Comparison of ENCODE assay signal across 9 mouse cellular contexts in genomic region chr1:170709481-170709880, GRCm38 (mm10).
DNase-seq lines count a peak whose midpoint lies in the region; ATAC-seq and TF ChIP-seq lines count a peak whose summit lies in the region.
"Had no signal": no experiment of that assay in that cellular context is flagged by ENCODE, and none has a peak within 500 bp of the region (broad histone marks: within the 10 kb centered on the region; RNA-seq: fewer than 3 reads in every experiment).

No protein-coding gene starts in this region.

- H3K4me2 ChIP-seq in heart, embryonic 11.5 days, result no peak overlapping the region
- H3K4me2 ChIP-seq in liver, postnatal 0 days (ENCODE audit: low read depth, low read length), result peak overlapping the region; percentile 45; the same call in 1 of the 2 replicates
- H3K4me2 ChIP-seq in midbrain, embryonic 13.5 days (replicated peaks), result no peak overlapping the region
- no peak overlapping the region for H3K4me2 ChIP-seq in midbrain, postnatal 0 days (ENCODE audit: low read depth, low read length, poor library complexity, severe bottlenecking)

- H3K4me3 ChIP-seq in heart, embryonic 11.5 days (ENCODE audit: low read depth, low read length), result no peak overlapping the region
- H3K4me3 ChIP-seq in MEL (ENCODE audit: control insufficient read depth in 1 of 2, insufficient read depth in 1 of 2, low read depth in 2 of 2, low read length in 2 of 2), result no peak overlapping the region
- H3K4me3 ChIP-seq in liver, postnatal 0 days (ENCODE audit: low read depth, low read length), result no peak overlapping the region
- no peak overlapping the region for H3K4me3 ChIP-seq in midbrain, embryonic 13.5 days (replicated peaks)
- no peak overlapping the region for H3K4me3 ChIP-seq in midbrain, postnatal 0 days (ENCODE audit: low read depth, low read length)

- H3K79me2 ChIP-seq in MEL (ENCODE audit: control insufficient read depth, insufficient read depth, low read length, poor library complexity), result no peaks in the 10 kb centered on the region

- H3K9ac ChIP-seq in heart, embryonic 11.5 days (ENCODE audit: low read depth, low read length), result no peak overlapping the region
- H3K9ac ChIP-seq in MEL (ENCODE audit: control insufficient read depth, low read depth, low read length, poor library complexity, severe bottlenecking), result no peak overlapping the region
- no peak overlapping the region for H3K9ac ChIP-seq in liver, postnatal 0 days (replicated peaks)
- H3K9ac ChIP-seq in midbrain, embryonic 13.5 days (replicated peaks), result no peak overlapping the region
- H3K9ac ChIP-seq in midbrain, postnatal 0 days (replicated peaks; ENCODE audit: low read length, poor library complexity, severe bottlenecking), result no peak overlapping the region

- peak; percentile 45 to 70 for TF ChIP-seq EP300 in MEL (IDR thresholded peaks at IDR 0.05; ENCODE audit: low read depth in 1 of 2, low read length in 2 of 2)
- TF ChIP-seq EP300 in liver, postnatal 0 days (IDR thresholded peaks at IDR 0.05; ENCODE audit: low read depth), result no peak; the same call in 1 of the 2 replicates

- TF ChIP-seq CTCF in MEL (IDR thresholded peaks at IDR 0.05 in 2 of 3, conservative IDR thresholded peaks at IDR 0.05 in 1 of 3; ENCODE audit: control insufficient read depth in 1 of 3, insufficient read depth in 1 of 3, low read depth in 2 of 3, low read length in 3 of 3, poor library complexity in 1 of 3, severe bottlenecking in 1 of 3), result no peak
- TF ChIP-seq CTCF in liver, postnatal 0 days (IDR thresholded peaks at IDR 0.05; ENCODE audit: low read depth), result no peak
- no peak for TF ChIP-seq CTCF in midbrain, postnatal 0 days (IDR thresholded peaks at IDR 0.05)

- H3K9me3 ChIP-seq in heart, embryonic 11.5 days (replicated peaks; ENCODE audit: control insufficient read depth, low read length), result no peaks in the 10 kb centered on the region
- H3K9me3 ChIP-seq in MEL (replicated peaks; ENCODE audit: insufficient read depth, low read length), result no peaks in the 10 kb centered on the region
- H3K9me3 ChIP-seq in liver, postnatal 0 days (ENCODE audit: low read length), result no peaks in the 10 kb centered on the region
- H3K9me3 ChIP-seq in midbrain, embryonic 13.5 days, result no peaks in the 10 kb centered on the region
- H3K9me3 ChIP-seq in midbrain, postnatal 0 days (ENCODE audit: low read length), result no peaks in the 10 kb centered on the region

- no peak for TF ChIP-seq RAD21 in MEL (IDR thresholded peaks at IDR 0.05; ENCODE audit: low read depth, low read length)

- peak; percentile 97 for DNase-seq in heart, adult 11 months
- DNase-seq in MEL (ENCODE audit: low read depth, low spot score), result peak; percentile 75
- DNase-seq in liver, postnatal 0 days, result peak; percentile 74
- DNase-seq in spleen, adult 18-20 months, result peak; percentile 72 to 78
- DNase-seq in midbrain, postnatal 0 days (ENCODE audit: low spot score), result no peak
- no peak for DNase-seq in adrenal gland, postnatal 25 days
- DNase-seq: kidney, adult 18-20 months had no signal

- no peak overlapping the region for H3K27ac ChIP-seq in heart, embryonic 11.5 days (ENCODE audit: low read depth, low read length)
- no peak overlapping the region for H3K27ac ChIP-seq in MEL (ENCODE audit: control insufficient read depth, low read depth, low read length)
- peak overlapping the region; percentile 62 for H3K27ac ChIP-seq in liver, postnatal 0 days (ENCODE audit: low read depth)
- H3K27ac ChIP-seq in midbrain, embryonic 13.5 days, result no peak overlapping the region
- H3K27ac ChIP-seq in midbrain, postnatal 0 days (ENCODE audit: low read depth, low read length), result no peak overlapping the region

- no peak for TF ChIP-seq POLR2A in MEL (IDR thresholded peaks at IDR 0.05; ENCODE audit: control insufficient read depth in 1 of 2, insufficient read depth in 1 of 2, low read depth in 1 of 2, low read length in 2 of 2, poor library complexity in 1 of 2)

- no peaks in the 10 kb centered on the region for H3K27me3 ChIP-seq in heart, embryonic 11.5 days (ENCODE audit: control insufficient read depth, insufficient read depth, low read length)
- H3K27me3 ChIP-seq in MEL (ENCODE audit: control insufficient read depth in 1 of 2, insufficient read depth in 2 of 2, low read length in 2 of 2), result no peaks in the 10 kb centered on the region
- H3K27me3 ChIP-seq in liver, postnatal 0 days (ENCODE audit: insufficient read depth, low read length), result no peaks in the 10 kb centered on the region
- H3K27me3 ChIP-seq in midbrain, embryonic 13.5 days, result no peaks in the 10 kb centered on the region
- H3K27me3 ChIP-seq in midbrain, postnatal 0 days (ENCODE audit: insufficient read depth, low read length), result no peaks in the 10 kb centered on the region

- no peak for ATAC-seq in heart, embryonic 11.5 days (replicated peaks; ENCODE audit: insufficient number of reproducible peaks, low FRiP score, low TSS enrichment)
- peak; percentile 89 for ATAC-seq in liver, postnatal 0 days
- ATAC-seq in midbrain, embryonic 13.5 days, result no peak
- no peak for ATAC-seq in midbrain, postnatal 0 days (ENCODE audit: low FRiP score)

- 0 out of 2 replicates have a peak, but pooled peaks cover 4% of the 10 kb centered on the region for H3K4me1 ChIP-seq in heart, embryonic 11.5 days (ENCODE audit: control insufficient read depth, insufficient read depth, low read length)
- peaks cover 0 to 10% of the 10 kb centered on the region in 2 experiments; a peak in 2 of 4 replicates for H3K4me1 ChIP-seq in MEL (ENCODE audit: control insufficient read depth in 1 of 2, insufficient read depth in 2 of 2, low read length in 2 of 2)
- peaks cover 16% of the 10 kb centered on the region for H3K4me1 ChIP-seq in liver, postnatal 0 days (ENCODE audit: insufficient read depth)
- H3K4me1 ChIP-seq in midbrain, embryonic 13.5 days (replicated peaks), result no peaks in the 10 kb centered on the region
- no peaks in the 10 kb centered on the region for H3K4me1 ChIP-seq in midbrain, postnatal 0 days (ENCODE audit: insufficient read depth, low read length)

- peaks cover 4% of the 10 kb centered on the region; the same call in 1 of the 2 replicates for H3K36me3 ChIP-seq in heart, embryonic 11.5 days (ENCODE audit: control insufficient read depth, insufficient read depth, low read length)
- H3K36me3 ChIP-seq in MEL (ENCODE audit: control insufficient read depth in 1 of 2, insufficient read depth in 2 of 2, low read length in 2 of 2), result peaks cover 0 to 10% of the 10 kb centered on the region in 2 experiments; a peak in 2 of 4 replicates
- H3K36me3 ChIP-seq in liver, postnatal 0 days (replicated peaks; ENCODE audit: insufficient read depth, low read length), result peaks cover 12% of the 10 kb centered on the region; the same call in 1 of the 2 replicates
- H3K36me3 ChIP-seq in midbrain, embryonic 13.5 days, result peaks cover 6% of the 10 kb centered on the region; the same call in 1 of the 2 replicates
- peaks cover 7% of the 10 kb centered on the region; the same call in 1 of the 2 replicates for H3K36me3 ChIP-seq in midbrain, postnatal 0 days (ENCODE audit: insufficient read depth, low read length)

- WGBS in heart, embryonic 11.5 days (ENCODE audit: insufficient replicate concordance), result 87% methylated on average over 8 of the region's 8 CpGs
- 43% methylated on average over 8 of the region's 8 CpGs for WGBS in liver, postnatal 0 days (ENCODE audit: insufficient replicate concordance)
- 94% methylated on average over 8 of the region's 8 CpGs for WGBS in midbrain, embryonic 13.5 days
- 96% methylated on average over 8 of the region's 8 CpGs for WGBS in midbrain, postnatal 0 days

TF ChIP-seq in MEL, 35 proteins besides CTCF, POLR2A, EP300 and RAD21:
- peak; percentile 57 for TF ChIP-seq GATA1 (IDR thresholded peaks at IDR 0.05; ENCODE audit: low read depth, low read length)
- TF ChIP-seq ELF1 (IDR thresholded peaks at IDR 0.05; ENCODE audit: low read depth, low read length), result peak; percentile 67
- TF ChIP-seq ZNF384 (IDR thresholded peaks at IDR 0.05; ENCODE audit: low read depth, low read length), result no peak
- peak; percentile 26; the same call in 1 of the 2 replicates for TF ChIP-seq ETS1 (IDR thresholded peaks at IDR 0.05; ENCODE audit: low read depth, low read length)
- no peak for TF ChIP-seq TCF12 (IDR thresholded peaks at IDR 0.05; ENCODE audit: low read depth, low read length)
- no peak for TF ChIP-seq NELFE (IDR thresholded peaks at IDR 0.05; ENCODE audit: low read depth, low read length)
- peak; percentile 71; the same call in 1 of the 2 replicates for TF ChIP-seq MYC (IDR thresholded peaks at IDR 0.05; ENCODE audit: low read depth, low read length)
- no peak for TF ChIP-seq CHD1 (IDR thresholded peaks at IDR 0.05; ENCODE audit: low read depth, low read length)
- 0 out of 2 replicates have a peak, but pooled peaks have one; percentile 18 for TF ChIP-seq TBP (IDR thresholded peaks at IDR 0.05; ENCODE audit: low read depth, low read length)
- TF ChIP-seq RCOR1 (IDR thresholded peaks at IDR 0.05; ENCODE audit: low read depth, low read length), result peak; percentile 66; the same call in 1 of the 2 replicates
- TF ChIP-seq TAL1 (IDR thresholded peaks at IDR 0.05; ENCODE audit: low read length), result no peak
- no peak for TF ChIP-seq E2F4 (IDR thresholded peaks at IDR 0.05; ENCODE audit: borderline replicate concordance, low read depth, low read length)

Comparison
In these comparisons a context has a peak if more than half of its experiments do, and no peak if none do; other contexts are left out.
1. DNase-seq: peak in heart, adult 11 months (single experiment), MEL (single experiment), liver, postnatal 0 days (single experiment) and spleen, adult 18-20 months (2 of 2); none in midbrain, postnatal 0 days (single experiment) and adrenal gland, postnatal 25 days (single experiment).